Mouse (Mus musculus): Measurements from ENCODE around the gene Dclk2.

DNA sequence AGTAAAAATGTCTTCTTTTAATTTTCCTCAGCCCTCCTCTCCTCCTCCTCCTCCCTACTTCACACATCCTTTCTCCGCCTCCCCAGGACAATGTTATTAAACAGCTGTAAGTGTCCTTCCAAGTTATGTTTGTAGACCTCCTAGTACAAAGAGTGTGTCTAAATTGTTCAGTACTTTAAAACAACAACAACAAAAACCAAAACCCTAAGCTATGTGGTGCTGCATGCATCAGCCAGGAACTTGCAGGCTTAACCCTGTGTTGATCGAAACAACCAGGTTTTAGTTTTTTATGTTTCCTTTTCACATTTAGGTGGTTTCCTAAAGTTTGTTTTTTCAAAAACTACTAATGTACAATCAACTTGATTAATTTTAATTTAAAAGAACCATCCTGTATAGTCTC is 71.3 kb downstream of the Dclk2 start:
- no peak for TF ChIP-seq HCFC1 (IDR thresholded peaks at IDR 0.05; ENCODE audit: low read depth, low read length)
- TF ChIP-seq GABPA (IDR thresholded peaks at IDR 0.05; ENCODE audit: low read depth, low read length): no peak
- TF ChIP-seq CTCF (IDR thresholded peaks at IDR 0.05 in 2 of 3, conservative IDR thresholded peaks at IDR 0.05 in 1 of 3; ENCODE audit: control insufficient read depth in 1 of 3, insufficient read depth in 1 of 3, low read depth in 2 of 3, low read length in 3 of 3, poor library complexity in 1 of 3, severe bottlenecking in 1 of 3): no peak
- TF ChIP-seq E2F4 (IDR thresholded peaks at IDR 0.05; ENCODE audit: borderline replicate concordance, low read depth, low read length): no peak
- no peak for TF ChIP-seq POLR2A (IDR thresholded peaks at IDR 0.05; ENCODE audit: control insufficient read depth in 1 of 2, insufficient read depth in 1 of 2, low read depth in 1 of 2, low read length in 2 of 2, poor library complexity in 1 of 2)
- no peak for TF ChIP-seq GATA1 (IDR thresholded peaks at IDR 0.05; ENCODE audit: low read depth, low read length)
